Mouse (Mus musculus) intestine, embryonic 16.5 days (tissue): ENCODE data around the gene Nfix. TPM values are rescaled to one million over a fixed set of nuclear protein-coding genes. Genes with fewer than 3 reads are reported as not detected.

Source experiments
- ATAC-seq: fragments of 200-750 bp; cut with Nextera tagmentation; 2 replicates; pipeline ENCODE4 v1.8.0; 2017; ENCODE audit warnings: moderate TSS enrichment, moderate library complexity
- H3K27ac ChIP-seq: fragments of 300-500 bp; sonication (generic); 2 replicates; pipeline ENCODE4 v1.5.1; 2014; ENCODE audit warnings: mild to moderate bottlenecking, low read length
- H3K27me3 ChIP-seq: fragments of 300-500 bp; sonication (generic); replicated peaks from 2 replicates; pipeline ENCODE4 v1.6.1; 2014; ENCODE audit warnings: low read length, control low read depth, mixed read lengths; ENCODE audit not compliant: control insufficient read depth, insufficient read depth
- H3K36me3 ChIP-seq: fragments of 300-500 bp; sonication (generic); 2 replicates; pipeline ENCODE4 v1.6.1; 2014; ENCODE audit warnings: low read length, control low read depth; ENCODE audit not compliant: control insufficient read depth, insufficient read depth
- H3K4me1 ChIP-seq: fragments of 300-500 bp; sonication (generic); 2 replicates; pipeline ENCODE4 v1.6.1; 2014; ENCODE audit warnings: low read length, control low read depth, mixed read lengths; ENCODE audit not compliant: control insufficient read depth, insufficient read depth
- H3K4me2 ChIP-seq: fragments of 300-500 bp; sonication (generic); 2 replicates; pipeline ENCODE4 v1.6.1; 2014; ENCODE audit warnings: low read depth, low read length, control low read depth
- H3K4me3 ChIP-seq: fragments of 300-500 bp; sonication (generic); 2 replicates; pipeline ENCODE4 v1.5.1; 2014; ENCODE audit warnings: mild to moderate bottlenecking, low read length
- H3K9ac ChIP-seq: fragments of 300-500 bp; sonication (generic); 2 replicates; pipeline ENCODE4 v1.6.1; 2014; ENCODE audit warnings: low read depth, low read length
- H3K9me3 ChIP-seq: fragments of 300-500 bp; sonication (generic); 2 replicates; pipeline ENCODE4 v1.6.1; 2016; ENCODE audit warnings: low read length, control low read depth; ENCODE audit not compliant: control insufficient read depth
- WGBS: fragments of 180-500 bp; shearing (Covaris S2); extraction: QIAGEN DNeasy Blood & Tissue Kit; methylation state at CpG from one replicate; pipeline ENCODE4 v1.1.7; 2014; 5-methylcytosine and 5-hydroxymethylcytosine counted together
- polyA plus RNA-seq: library from polyadenylated mRNA; unstranded; fragments of >200 nt; fragmentation: Nextera tagmentation; extraction: Ambion mirVana; gene quantifications from 2 replicates; pipeline ENCODE4 v1.2.1, GENCODE M21; 2015

Gene Nfix
- polyA plus RNA-seq, 1 experiment from 2014 or later, result 9.7 TPM

- Histone ChIP-seq H3K4me1 (peaks cover 36% of the 10 kb centered on the region), H3K36me3 (no peaks in the 10 kb centered on the region), H3K4me2 (no peak overlapping the region), H3K9me3 (no peaks in the 10 kb centered on the region), H3K4me3 (no peak overlapping the region), H3K27ac (peak overlapping the region; percentile 50; the same call in 1 of the 2 replicates), H3K27me3 (no peaks in the 10 kb centered on the region), H3K9ac (peak overlapping the region; percentile 51; the same call in 1 of the 2 replicates)
- peak; percentile 72 for ATAC-seq
- WGBS, result 41% methylated on average over 9 of the region's 9 CpGs
Observed at GRCm38 (mm10) chr8:84730541-84731370, 69.4 kb downstream of the Nfix start.

GRCm38 (mm10) chr8:84729921-84730362 lies 70.2 kb downstream of the Nfix start:
- Histone ChIP-seq H3K9me3 (no peaks in the 10 kb centered on the region), H3K27ac (no peak overlapping the region), H3K4me3 (no peak overlapping the region), H3K4me1 (peaks cover 42% of the 10 kb centered on the region), H3K9ac (no peak overlapping the region), H3K4me2 (no peak overlapping the region), H3K27me3 (no peaks in the 10 kb centered on the region), H3K36me3 (no peaks in the 10 kb centered on the region)
- WGBS, result 86% methylated on average over 16 of the region's 16 CpGs
- no peak for ATAC-seq

GRCm38 (mm10) chr8:84728474-84728873 lies 71.7 kb downstream of the Nfix start:
- Histone ChIP-seq H3K27ac (no peak overlapping the region), H3K36me3 (no peaks in the 10 kb centered on the region), H3K4me2 (no peak overlapping the region), H3K9me3 (no peaks in the 10 kb centered on the region), H3K27me3 (no peaks in the 10 kb centered on the region), H3K4me1 (peaks cover 56% of the 10 kb centered on the region), H3K4me3 (no peak overlapping the region), H3K9ac (no peak overlapping the region)
- ATAC-seq, result no peak
- 71% methylated on average over 3 of the region's 3 CpGs for WGBS

GRCm38 (mm10) chr8:84725941-84726259 lies 74.2 kb downstream of the Nfix start:
- no peak overlapping the region for H3K4me3 ChIP-seq
- H3K27ac ChIP-seq, result 0 out of 2 replicates have a peak overlapping the region, but pooled peaks have one; percentile 32
- H3K4me1 ChIP-seq, result peaks cover 52% of the 10 kb centered on the region

GRCm38 (mm10) chr8:84725246-84725940 lies 74.8 kb downstream of the Nfix start:
- Histone ChIP-seq H3K4me1 (peaks cover 47% of the 10 kb centered on the region), H3K4me3 (no peak overlapping the region), H3K9ac (peak overlapping the region; percentile 40), H3K36me3 (no peaks in the 10 kb centered on the region), H3K9me3 (no peaks in the 10 kb centered on the region), H3K27me3 (no peaks in the 10 kb centered on the region), H3K27ac (0 out of 2 replicates have a peak overlapping the region, but pooled peaks have one; percentile 32), H3K4me2 (no peak overlapping the region)
- no peak for ATAC-seq
- 62% methylated on average over 10 of the region's 10 CpGs for WGBS

More at GRCm38 (mm10) chr8:84725941-84726259, 74.2 kb downstream of the Nfix start:
- H3K4me2 ChIP-seq, result no peak overlapping the region
- 40% methylated on average over 3 of the region's 3 CpGs for WGBS
- peak overlapping the region; percentile 17; the same call in 1 of the 2 replicates for H3K9ac ChIP-seq
- H3K36me3 ChIP-seq, result no peaks in the 10 kb centered on the region
- H3K9me3 ChIP-seq, result no peaks in the 10 kb centered on the region
- no peaks in the 10 kb centered on the region for H3K27me3 ChIP-seq
- no peak for ATAC-seq

GRCm38 (mm10) chr8:84724683-84725082 lies 75.5 kb downstream of the Nfix start:
- no peak overlapping the region for H3K4me3 ChIP-seq
- H3K9ac ChIP-seq, result peak overlapping the region; percentile 40
- no peaks in the 10 kb centered on the region for H3K36me3 ChIP-seq

GRCm38 (mm10) chr8:84723571-84723900 lies 76.6 kb downstream of the Nfix start:
- 37% methylated on average over 6 of the region's 7 CpGs for whole genome bisulfite sequencing
- H3K9ac ChIP-seq, result peak overlapping the region; percentile 40; the same call in 1 of the 2 replicates
- peaks cover 4% of the 10 kb centered on the region; the same call in 1 of the 2 replicates for H3K27me3 ChIP-seq
- peak overlapping the region; percentile 92 for H3K27ac ChIP-seq
- ATAC-seq, result peak; percentile 26
- no peaks in the 10 kb centered on the region for H3K9me3 ChIP-seq
- H3K36me3 ChIP-seq, result no peaks in the 10 kb centered on the region
- peak overlapping the region; percentile 15; the same call in 1 of the 2 replicates for H3K4me3 ChIP-seq
- peak overlapping the region; percentile 41; the same call in 1 of the 2 replicates for H3K4me2 ChIP-seq
- H3K4me1 ChIP-seq, result peaks cover 46% of the 10 kb centered on the region

More at GRCm38 (mm10) chr8:84724683-84725082, 75.5 kb downstream of the Nfix start:
- 51% methylated on average over 9 of the region's 9 CpGs for WGBS
- H3K9me3 ChIP-seq, result no peaks in the 10 kb centered on the region
- ATAC-seq, result no peak
- H3K4me2 ChIP-seq, result no peak overlapping the region
- peaks cover 46% of the 10 kb centered on the region for H3K4me1 ChIP-seq
- H3K27ac ChIP-seq, result peak overlapping the region; percentile 92; the same call in 1 of the 2 replicates
- no peaks in the 10 kb centered on the region for H3K27me3 ChIP-seq

GRCm38 (mm10) chr8:84722850-84723570 lies 77.1 kb downstream of the Nfix start, which contains the start of gene G430095P16Rik:
Gene G430095P16Rik (plus strand): TSS chr8:84723007.
- Histone ChIP-seq H3K4me3 (peak within 1 kb of the TSS; percentile 15; the same call in 1 of the 2 replicates), H3K4me2 (peak within 1 kb of the TSS; percentile 41), H3K27me3 (peaks cover 6% of the 10 kb centered on the region; the same call in 1 of the 2 replicates), H3K4me1 (peaks cover 46% of the 10 kb centered on the region), H3K9ac (peak within 1 kb of the TSS; percentile 40), H3K36me3 (no peaks in the 10 kb centered on the region), H3K9me3 (no peaks in the 10 kb centered on the region), H3K27ac (peak within 1 kb of the TSS; percentile 92)
- ATAC-seq, result peak; percentile 94
- 9% methylated on average over 10 of the region's 10 CpGs for WGBS

- peak overlapping the region; percentile 92 for H3K27ac ChIP-seq
- no peak overlapping the region for H3K4me3 ChIP-seq
- H3K4me1 ChIP-seq, result peaks cover 46% of the 10 kb centered on the region
- no peaks in the 10 kb centered on the region for H3K9me3 ChIP-seq
- 58% methylated on average over 6 of the region's 6 CpGs for WGBS
- H3K36me3 ChIP-seq, result no peaks in the 10 kb centered on the region; the same call in 1 of the 2 replicates
- no peak for ATAC-seq
- peaks cover 10% of the 10 kb centered on the region; the same call in 1 of the 2 replicates for H3K27me3 ChIP-seq
- H3K9ac ChIP-seq, result peak overlapping the region; percentile 23; the same call in 1 of the 2 replicates
- H3K4me2 ChIP-seq, result no peak overlapping the region
Observed at GRCm38 (mm10) chr8:84722530-84722849, 77.7 kb downstream of the Nfix start.
